Mouse (Mus musculus) ES-CJ7 (cell line): ENCODE measurements at regions not wholly inside any gene's neighbourhood (a gene's known extent, or its start where the extent isn't known, plus 50 kb on each side); places are given as distances from the start of the nearest gene placed in this dataset.
"Not testable (repeated sequence)": the region's sequence is repeated elsewhere in the genome, so short reads cannot be mapped to it uniquely, and the experiment has no call there.

ENCODE experiments used
- DNase-seq: peaks from one replicate; pipeline ENCODE4 v3.0.0; 2011; ENCODE audit warnings: low read depth, low spot score

- DNase-seq = no peak
These were observed 448.1 kb upstream of the Smim15 start for GRCm38 (mm10) chr13:107596183-107596582.

GRCm38 (mm10) chr13:107588399-107589002, 455.7 kb upstream of the Smim15 start:
- no peak for DNase-seq

GRCm38 (mm10) chr13:107587678-107588077, 456.6 kb upstream of the Smim15 start:
- no peak for DNase-seq

- DNase-seq = no peak
These were observed 458.3 kb upstream of the Smim15 start for GRCm38 (mm10) chr13:107585936-107586335.

GRCm38 (mm10) chr13:107585353-107585752, 458.9 kb upstream of the Smim15 start:
- DNase-seq = no peak

GRCm38 (mm10) chr13:107578968-107579367, 465.3 kb upstream of the Smim15 start:
- DNase-seq = no peak

GRCm38 (mm10) chr13:107577809-107578208, 466.4 kb upstream of the Smim15 start:
- no peak for DNase-seq

- DNase-seq = no peak
These were observed 467.0 kb upstream of the Smim15 start for GRCm38 (mm10) chr13:107577272-107577671.

- DNase-seq = no peak
These were observed 467.5 kb upstream of the Smim15 start for GRCm38 (mm10) chr13:107576701-107577100.

- DNase-seq = no peak
These were observed 469.2 kb upstream of the Smim15 start for GRCm38 (mm10) chr13:107575025-107575424.

GRCm38 (mm10) chr13:107573499-107574355, 470.5 kb upstream of the Smim15 start:
- no peak for DNase-seq

GRCm38 (mm10) chr13:107571539-107571938, 472.7 kb upstream of the Smim15 start:
- no peak for DNase-seq

- no peak for DNase-seq
These were observed 474.8 kb upstream of the Smim15 start for GRCm38 (mm10) chr13:107569477-107569876.

- DNase-seq = no peak
These were observed 475.5 kb upstream of the Smim15 start for GRCm38 (mm10) chr13:107568701-107569121.

GRCm38 (mm10) chr13:107562463-107562862, 481.8 kb upstream of the Smim15 start:
- DNase-seq = no peak

GRCm38 (mm10) chr13:107561529-107561928, 482.7 kb upstream of the Smim15 start:
- DNase-seq = no peak

GRCm38 (mm10) chr13:107555958-107556357, 488.3 kb upstream of the Smim15 start:
- DNase-seq = no peak

- DNase-seq = no peak
These were observed 490.2 kb upstream of the Smim15 start for GRCm38 (mm10) chr13:107554091-107554490.

GRCm38 (mm10) chr13:107552165-107552564, 492.1 kb upstream of the Smim15 start:
- peak; percentile 67 for DNase-seq

GRCm38 (mm10) chr13:107549995-107550394, 494.3 kb upstream of the Smim15 start:
- not testable (repeated sequence) for DNase-seq

GRCm38 (mm10) chr13:107547073-107547472, 497.2 kb upstream of the Smim15 start:
- DNase-seq = no peak

GRCm38 (mm10) chr13:107546181-107546900, 497.9 kb upstream of the Smim15 start:
- no peak for DNase-seq
